Mouse (Mus musculus) intestine, embryonic 14.5 days (tissue): ENCODE data around the gene Gpatch1. TPM values are rescaled to one million over a fixed set of nuclear protein-coding genes. Genes with fewer than 3 reads are reported as not detected.
A peak's percentile ranks its signal among the peaks of the same experiment; 100 is the strongest.

Source experiments
- ATAC-seq: fragments of 200-750 bp; cut with Nextera tagmentation; replicated peaks from 2 replicates; pipeline ENCODE4 v1.8.0; 2017; ENCODE audit warnings: low read depth, moderate number of reproducible peaks, moderate TSS enrichment, moderate library complexity; ENCODE audit not compliant: low FRiP score, low TSS enrichment
- DNase-seq: peaks from one replicate; pipeline ENCODE4 v3.0.0-alpha.2; 2018; ENCODE audit warnings: low spot score
- H3K27ac ChIP-seq: fragments of 300-500 bp; sonication (generic); 2 replicates; pipeline ENCODE4 v1.5.1; 2014; ENCODE audit warnings: low read depth, mild to moderate bottlenecking, control low read depth
- H3K27me3 ChIP-seq: fragments of 300-500 bp; sonication (generic); replicated peaks from 2 replicates; pipeline ENCODE4 v1.6.1; 2014; ENCODE audit warnings: low read length, control low read depth; ENCODE audit not compliant: control insufficient read depth, insufficient read depth
- H3K36me3 ChIP-seq: fragments of 300-500 bp; sonication (generic); 2 replicates; pipeline ENCODE4 v1.6.1; 2014; ENCODE audit warnings: low read length, control low read depth; ENCODE audit not compliant: control insufficient read depth, insufficient read depth
- H3K4me1 ChIP-seq: fragments of 300-500 bp; sonication (generic); replicated peaks from 2 replicates; pipeline ENCODE4 v1.6.1; 2014; ENCODE audit warnings: low read length, control low read depth, mixed read lengths; ENCODE audit not compliant: control insufficient read depth, insufficient read depth
- H3K4me2 ChIP-seq: fragments of 300-500 bp; sonication (generic); 2 replicates; pipeline ENCODE4 v1.6.1; 2014; ENCODE audit warnings: low read length
- H3K4me3 ChIP-seq: fragments of 300-500 bp; sonication (generic); 2 replicates; pipeline ENCODE4 v1.5.1; 2014; ENCODE audit warnings: low read depth, low read length, control low read depth, mixed read lengths
- H3K9ac ChIP-seq: fragments of 300-500 bp; sonication (generic); 2 replicates; pipeline ENCODE4 v1.6.1; 2014; ENCODE audit warnings: mild to moderate bottlenecking, low read length
- H3K9me3 ChIP-seq: fragments of 300-500 bp; sonication (generic); 2 replicates; pipeline ENCODE4 v1.6.1; 2016; ENCODE audit warnings: low read length, control low read depth; ENCODE audit not compliant: control insufficient read depth
- WGBS: fragments of 180-500 bp; shearing (Covaris S2); extraction: QIAGEN DNeasy Blood & Tissue Kit; methylation state at CpG from one replicate; pipeline ENCODE4 v1.1.7; 2014; 5-methylcytosine and 5-hydroxymethylcytosine counted together
- polyA plus RNA-seq: library from polyadenylated mRNA; unstranded; fragments of >200 nt; fragmentation: Nextera tagmentation; extraction: Ambion mirVana; gene quantifications from 2 replicates; pipeline ENCODE4 v1.2.1, GENCODE M21; 2014

Gene Gpatch1
- polyA plus RNA-seq, 1 experiment from 2014 or later, result 18.3 TPM

DNA sequence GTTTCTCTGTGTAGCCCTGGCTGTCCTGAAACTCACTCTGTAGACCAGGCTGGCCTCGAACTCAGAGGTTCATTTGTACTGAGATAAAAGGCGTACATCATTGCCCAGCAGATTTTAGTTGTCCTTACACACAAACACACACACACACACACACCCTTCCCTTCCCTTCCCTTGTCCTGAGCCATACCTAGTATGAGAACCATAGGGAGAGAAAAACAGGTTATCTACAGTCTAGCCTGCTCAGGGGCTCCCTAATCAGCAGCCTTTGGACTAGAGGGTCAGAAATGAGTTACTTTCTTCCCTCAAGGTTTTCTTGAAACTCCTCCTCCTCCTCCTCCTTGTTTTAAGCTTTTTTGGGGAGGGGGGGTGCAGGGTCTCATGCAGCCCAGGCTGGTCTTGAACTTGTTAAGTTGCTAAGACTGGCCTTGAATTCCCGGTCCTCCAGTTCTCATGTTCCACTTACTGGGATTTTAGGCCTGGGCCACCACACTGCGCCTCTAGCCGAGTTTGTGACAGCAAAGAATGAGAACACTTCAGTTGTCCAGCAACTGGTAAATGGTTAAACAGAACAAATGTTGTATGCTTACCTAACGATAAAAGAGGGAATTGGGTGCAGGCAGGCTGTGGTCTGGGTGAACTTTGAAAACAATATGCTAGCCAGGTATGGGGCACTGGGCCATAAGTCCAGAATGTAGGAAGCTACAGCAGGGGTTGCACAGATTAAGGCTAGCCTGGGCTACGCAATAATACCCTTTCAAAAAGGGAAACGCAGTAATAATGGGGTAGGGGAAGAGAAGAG, 31.8 kb upstream of the Gpatch1 start:
- no peaks in the 10 kb centered on the region for H3K27me3 ChIP-seq
- 0 out of 2 replicates have a peak, but pooled peaks cover 2% of the 10 kb centered on the region for H3K4me1 ChIP-seq
- H3K9ac ChIP-seq, result no peak overlapping the region
- H3K4me2 ChIP-seq, result no peak overlapping the region
- H3K4me3 ChIP-seq, result no peak overlapping the region
- H3K9me3 ChIP-seq, result no peaks in the 10 kb centered on the region
- WGBS, result 74% methylated on average over 8 of the region's 8 CpGs
- ATAC-seq, result no peak
- DNase-seq, result no peak
- H3K36me3 ChIP-seq, result no peaks in the 10 kb centered on the region
- H3K27ac ChIP-seq, result peak overlapping the region; percentile 43; the same call in 1 of the 2 replicates

DNA sequence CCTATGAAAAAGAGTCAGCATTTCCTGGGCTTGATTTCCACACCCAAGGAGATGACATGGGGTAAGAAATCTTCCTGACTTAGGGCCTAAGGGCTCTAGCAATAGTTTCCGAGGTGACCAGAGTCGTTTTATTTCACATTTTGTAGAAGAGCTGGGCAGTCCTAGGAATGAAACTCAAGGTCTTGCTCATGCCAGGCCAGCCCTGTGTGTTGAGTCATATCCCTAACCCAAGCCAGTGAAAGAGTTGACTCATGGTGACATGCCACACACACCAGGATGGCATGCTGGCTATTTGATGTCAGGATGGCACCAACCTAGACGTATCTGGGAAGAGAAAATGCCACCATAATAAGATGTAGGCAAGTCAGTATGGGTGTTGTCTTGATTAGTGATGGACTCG, 30.8 kb upstream of the Gpatch1 start:
- 88% methylated on average over 4 of the region's 4 CpGs for WGBS
- Histone ChIP-seq H3K4me1 (0 out of 2 replicates have a peak, but pooled peaks cover 2% of the 10 kb centered on the region), H3K9ac (no peak overlapping the region), H3K9me3 (no peaks in the 10 kb centered on the region), H3K36me3 (no peaks in the 10 kb centered on the region), H3K4me3 (no peak overlapping the region), H3K27ac (peak overlapping the region; percentile 45), H3K27me3 (no peaks in the 10 kb centered on the region), H3K4me2 (no peak overlapping the region)
- no peak for DNase-seq
- ATAC-seq, result no peak

DNA sequence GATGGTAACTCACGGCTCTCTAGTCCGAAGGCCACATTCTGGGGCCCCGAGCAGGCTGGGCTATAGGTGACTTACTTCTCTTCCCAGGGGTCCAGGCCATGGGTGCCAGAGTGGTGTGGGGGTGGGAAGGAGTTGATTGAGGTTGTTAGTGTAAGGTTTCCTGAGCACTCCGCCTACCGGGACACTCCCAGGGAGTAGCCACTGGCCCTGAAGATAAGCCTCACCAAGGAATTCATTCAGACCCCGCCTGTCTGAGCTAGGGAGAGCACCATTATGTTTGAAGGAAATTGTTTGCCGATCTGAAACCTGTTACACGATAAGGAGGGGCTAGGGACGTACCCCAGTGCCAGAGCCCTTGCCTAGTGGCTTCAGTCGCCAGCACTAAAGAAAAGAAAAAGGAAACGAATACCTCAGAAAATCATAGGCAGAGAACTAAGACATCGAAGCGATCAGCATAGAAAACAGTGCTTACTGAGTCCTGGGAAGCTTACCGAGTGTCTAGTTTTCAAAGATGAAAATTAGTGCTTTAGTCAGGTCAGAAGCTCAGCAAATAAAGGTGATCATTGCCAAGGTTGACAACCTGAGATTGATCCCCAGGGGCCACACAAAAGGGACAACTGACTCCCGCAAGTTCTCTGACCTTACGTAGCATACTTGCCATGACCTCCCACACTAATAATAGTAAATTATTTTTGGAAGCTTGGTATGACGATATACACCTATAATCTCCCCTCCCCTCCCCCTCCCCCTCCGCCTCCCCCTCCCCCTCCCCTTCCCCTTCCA, 29.9 kb upstream of the Gpatch1 start:
- WGBS, result 57% methylated on average over 17 of the region's 18 CpGs
- peak overlapping the region; percentile 15 for H3K4me2 ChIP-seq
- DNase-seq, result no peak
- no peak overlapping the region for H3K9ac ChIP-seq
- no peaks in the 10 kb centered on the region for H3K36me3 ChIP-seq
- peak; percentile 64 for ATAC-seq
- H3K4me3 ChIP-seq, result no peak overlapping the region
- H3K27me3 ChIP-seq, result no peaks in the 10 kb centered on the region
- no peaks in the 10 kb centered on the region for H3K9me3 ChIP-seq
- H3K4me1 ChIP-seq, result 0 out of 2 replicates have a peak, but pooled peaks cover 2% of the 10 kb centered on the region
- peak overlapping the region; percentile 64; the same call in 1 of the 2 replicates for H3K27ac ChIP-seq

DNA sequence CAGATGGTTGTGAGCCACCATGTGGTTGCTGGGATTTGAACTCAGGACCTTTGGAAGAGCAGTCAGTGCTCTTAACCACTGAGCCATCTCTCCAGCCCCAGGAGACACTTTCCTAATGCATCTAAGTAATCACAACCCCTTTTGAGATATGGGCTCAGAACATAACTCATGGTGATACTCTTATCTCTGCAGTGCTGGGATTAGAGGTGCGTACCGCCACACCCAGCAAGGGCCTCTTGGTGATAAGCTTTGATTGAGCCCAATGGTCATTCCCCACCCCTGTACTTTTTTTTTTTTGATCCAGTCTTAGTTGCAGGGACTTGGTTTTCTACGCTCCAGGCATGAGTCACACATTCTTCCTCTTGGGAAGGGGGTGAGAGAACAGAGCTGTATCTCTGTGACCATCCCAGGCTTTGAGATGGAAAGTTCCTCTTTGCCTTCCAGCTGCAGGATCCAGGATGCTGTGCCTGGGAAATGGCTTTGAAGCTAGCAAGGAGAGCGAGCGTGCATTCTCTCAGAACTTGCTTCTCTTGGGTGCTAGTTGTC, 26.6 kb upstream of the Gpatch1 start:
- Histone ChIP-seq H3K9me3 (no peaks in the 10 kb centered on the region), H3K9ac (no peak overlapping the region), H3K27me3 (no peaks in the 10 kb centered on the region), H3K4me2 (no peak overlapping the region), H3K4me3 (no peak overlapping the region), H3K27ac (0 out of 2 replicates have a peak overlapping the region, but pooled peaks have one; percentile 18), H3K36me3 (no peaks in the 10 kb centered on the region), H3K4me1 (0 out of 2 replicates have a peak, but pooled peaks cover 2% of the 10 kb centered on the region)
- WGBS, result 76% methylated on average over 5 of the region's 5 CpGs
- DNase-seq, result no peak
- peak; percentile 48; the same call in 1 of the 2 replicates for ATAC-seq

DNA sequence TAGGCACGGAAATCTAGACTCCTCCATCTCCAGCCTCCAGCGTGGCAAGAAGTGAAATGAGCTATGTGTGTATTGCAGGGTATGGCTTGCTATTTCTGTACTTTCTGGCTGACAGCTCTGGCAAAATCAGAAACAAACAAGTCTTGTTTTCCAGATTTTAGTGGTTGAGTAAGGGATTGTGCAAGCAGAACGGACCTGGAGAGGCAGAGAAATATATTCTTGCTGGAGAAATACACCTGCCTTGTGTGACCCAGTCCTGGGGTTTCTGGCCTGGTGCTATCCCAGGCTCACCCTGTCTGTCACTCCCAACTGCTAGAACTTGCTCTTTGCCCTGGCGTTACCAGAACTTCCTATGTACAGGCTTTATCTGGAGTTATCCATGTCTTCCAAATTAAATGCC, 24.3 kb upstream of the Gpatch1 start:
- no peak overlapping the region for H3K4me3 ChIP-seq
- no peak for ATAC-seq
- H3K27ac ChIP-seq, result no peak overlapping the region
- no peaks in the 10 kb centered on the region for H3K36me3 ChIP-seq
- H3K9ac ChIP-seq, result no peak overlapping the region
- H3K9me3 ChIP-seq, result no peaks in the 10 kb centered on the region
- H3K4me1 ChIP-seq, result no peaks in the 10 kb centered on the region
- WGBS, result 59% methylated on average over 4 of the region's 4 CpGs
- no peak overlapping the region for H3K4me2 ChIP-seq
- H3K27me3 ChIP-seq, result no peaks in the 10 kb centered on the region
- DNase-seq, result no peak

DNA sequence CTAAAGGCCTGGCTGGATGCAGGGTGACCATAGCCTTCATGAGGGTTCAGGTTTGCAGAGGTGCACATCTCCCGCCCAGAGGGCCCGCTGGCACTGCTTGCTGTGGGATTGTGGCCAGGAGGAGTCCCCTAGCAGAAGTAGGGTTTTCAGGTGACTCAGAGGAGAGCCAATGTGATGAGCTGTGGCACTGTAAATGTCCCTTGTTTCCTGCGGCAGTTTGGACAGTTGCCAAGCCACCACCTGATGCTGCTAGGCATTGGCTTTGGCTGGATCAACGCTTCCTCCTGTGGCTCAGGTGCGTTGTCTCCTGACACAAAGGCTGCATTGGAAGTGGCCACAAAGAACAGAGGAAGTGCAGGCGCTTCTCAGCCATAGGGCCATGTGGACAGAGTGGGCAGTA, 23.0 kb upstream of the Gpatch1 start:
- H3K36me3 ChIP-seq, result no peaks in the 10 kb centered on the region
- no peak overlapping the region for H3K4me3 ChIP-seq
- no peaks in the 10 kb centered on the region for H3K9me3 ChIP-seq
- H3K9ac ChIP-seq, result no peak overlapping the region
- peak; percentile 65 for DNase-seq
- H3K27ac ChIP-seq, result no peak overlapping the region
- WGBS, result 75% methylated on average over 6 of the region's 6 CpGs
- H3K27me3 ChIP-seq, result no peaks in the 10 kb centered on the region
- ATAC-seq, result no peak; the same call in 1 of the 2 replicates
- H3K4me2 ChIP-seq, result no peak overlapping the region
- no peaks in the 10 kb centered on the region for H3K4me1 ChIP-seq

DNA sequence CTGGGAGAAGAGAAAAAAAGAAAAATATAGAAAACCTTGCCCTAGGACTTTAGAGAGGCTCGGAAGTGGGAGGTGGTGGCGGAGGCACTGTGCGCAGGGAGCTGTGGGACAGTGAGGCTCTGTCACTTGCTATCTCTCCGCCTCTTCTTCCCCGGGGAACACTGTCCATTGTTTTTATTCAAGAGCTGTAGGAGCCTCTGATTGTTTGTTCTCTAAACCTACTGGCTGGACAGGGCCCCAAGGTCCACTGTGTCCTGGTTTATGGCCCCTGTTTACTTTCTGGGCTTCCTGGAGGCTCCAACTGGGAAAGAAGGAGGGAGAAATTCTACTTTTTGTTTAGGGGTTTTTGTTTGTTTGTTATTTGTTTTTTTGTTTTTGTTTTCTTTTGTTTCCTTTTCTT, 22.0 kb upstream of the Gpatch1 start:
- H3K9me3 ChIP-seq, result no peaks in the 10 kb centered on the region
- H3K36me3 ChIP-seq, result no peaks in the 10 kb centered on the region
- ATAC-seq, result no peak
- no peak for DNase-seq
- no peak overlapping the region for H3K27ac ChIP-seq
- no peak overlapping the region for H3K4me3 ChIP-seq
- H3K9ac ChIP-seq, result no peak overlapping the region
- WGBS, result 32% methylated on average over 5 of the region's 5 CpGs
- peak overlapping the region; percentile 25; the same call in 1 of the 2 replicates for H3K4me2 ChIP-seq
- H3K27me3 ChIP-seq, result peaks cover under 1% of the 10 kb centered on the region; the same call in 1 of the 2 replicates
- H3K4me1 ChIP-seq, result no peaks in the 10 kb centered on the region
